Comparison of ENCODE assay signal across 9 mouse cellular contexts in genomic region chr4:97839406-97840101, GRCm38 (mm10).
DNase-seq lines count a peak whose midpoint lies in the region; ATAC-seq and TF ChIP-seq lines count a peak whose summit lies in the region.
"Had no signal": no experiment of that assay in that cellular context is flagged by ENCODE, and none has a peak within 500 bp of the region (broad histone marks: within the 10 kb centered on the region; RNA-seq: fewer than 3 reads in every experiment).

No protein-coding gene starts in this region.

- no peak overlapping the region for H3K4me3 ChIP-seq in testis, adult 2 months (ENCODE audit: control insufficient read depth, low read depth, low read length)
- H3K4me3 ChIP-seq in liver, embryonic 12.5 days, result no peak overlapping the region
- H3K4me3 ChIP-seq: liver, embryonic 15.5 days had no signal

- ATAC-seq in frontal cortex, adult (ENCODE audit: low TSS enrichment), result peak; percentile 15; the same call in 1 of the 2 replicates
- ATAC-seq in liver, embryonic 12.5 days, result no peak

- no peak for TF ChIP-seq POLR2A in testis, adult 2 months (IDR thresholded peaks at IDR 0.05; ENCODE audit: control insufficient read depth, low read depth, low read length)

- H3K4me2 ChIP-seq in liver, embryonic 12.5 days, result no peak overlapping the region
- H3K4me2 ChIP-seq: liver, embryonic 15.5 days had no signal

- peak overlapping the region; percentile 30 for H3K27ac ChIP-seq in testis, adult 2 months (ENCODE audit: control insufficient read depth, insufficient read depth, low read depth, low read length)
- H3K27ac ChIP-seq in liver, embryonic 12.5 days, result 0 out of 2 replicates have a peak overlapping the region, but pooled peaks have one; percentile 20
- H3K27ac ChIP-seq: liver, embryonic 15.5 days had no signal

- 51% methylated on average over 7 of the region's 7 CpGs for whole genome bisulfite sequencing in liver, embryonic 12.5 days (ENCODE audit: insufficient replicate concordance)

- H3K4me1 ChIP-seq in testis, adult 2 months (ENCODE audit: control insufficient read depth, insufficient read depth, low read length), result peaks cover 2% of the 10 kb centered on the region; the same call in 1 of the 2 replicates
- H3K4me1 ChIP-seq in liver, embryonic 12.5 days, result peaks cover 18% of the 10 kb centered on the region

- no peak for DNase-seq in frontal cortex, postnatal 14 days (ENCODE audit: low spot score in 2 of 2)
- DNase-seq in testis, postnatal 10 days (ENCODE audit: low spot score), result no peak
- DNase-seq in thymus, postnatal 36 days, result no peak
- no peak for DNase-seq in layer of hippocampus, postnatal 10 days (ENCODE audit: low spot score in 2 of 2)
- DNase-seq in gastrocnemius, adult 8-10 months (ENCODE audit: low spot score in 2 of 2), result no peak

- no peak overlapping the region for H3K9ac ChIP-seq in liver, embryonic 12.5 days
- H3K9ac ChIP-seq: liver, embryonic 15.5 days had no signal

- H3K36me3 ChIP-seq in testis, adult 2 months (ENCODE audit: control insufficient read depth, insufficient read depth, low read length), result no peaks in the 10 kb centered on the region
- H3K36me3 ChIP-seq in liver, embryonic 12.5 days, result no peaks in the 10 kb centered on the region
- H3K36me3 ChIP-seq: liver, embryonic 15.5 days had no signal

- TF ChIP-seq CTCF in testis, adult 2 months (IDR thresholded peaks at IDR 0.05; ENCODE audit: control insufficient read depth, insufficient read depth, insufficient replicate concordance, low read depth, low read length), result no peak

- H3K27me3 ChIP-seq in testis, adult 2 months (ENCODE audit: control insufficient read depth, insufficient read depth, low read length), result no peaks in the 10 kb centered on the region
- H3K27me3 ChIP-seq in liver, embryonic 12.5 days (replicated peaks), result no peaks in the 10 kb centered on the region; the same call in 1 of the 2 replicates
- H3K27me3 ChIP-seq: liver, embryonic 15.5 days had no signal

- no peaks in the 10 kb centered on the region for H3K9me3 ChIP-seq in liver, embryonic 12.5 days (replicated peaks)
- H3K9me3 ChIP-seq: liver, embryonic 15.5 days had no signal
